8 mouse cellular contexts compared by ENCODE assay signal in the genomic region with DNA sequence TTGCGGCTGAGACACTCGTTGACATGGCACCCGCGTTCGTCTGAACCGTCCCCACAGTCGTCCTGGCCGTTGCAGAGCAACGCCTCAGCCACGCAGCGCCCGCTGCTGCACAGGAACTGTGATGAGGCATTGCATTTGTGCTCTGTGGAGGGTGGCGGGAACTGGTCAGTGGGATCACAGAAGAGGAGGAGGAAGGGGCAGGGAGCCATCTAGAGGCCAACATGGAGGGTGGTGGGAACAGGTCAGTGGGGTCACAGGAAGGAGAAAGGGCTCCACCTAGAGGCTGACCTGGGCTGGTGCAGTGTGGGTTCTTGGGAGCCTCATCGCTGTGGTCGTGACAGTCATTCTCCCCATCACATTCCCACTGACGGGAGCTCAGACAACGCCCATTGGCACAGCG. TPM values are rescaled to one million over a fixed set of nuclear protein-coding genes. Genes with fewer than 3 reads are reported as not detected.
A peak's percentile ranks its signal among the peaks of the same experiment; 100 is the strongest.
DNase-seq lines count a peak whose midpoint lies in the region; ATAC-seq and TF ChIP-seq lines count a peak whose summit lies in the region.

No protein-coding gene starts in this region.

- no peaks in the 10 kb centered on the region for H3K4me1 ChIP-seq in midbrain, embryonic 11.5 days (ENCODE audit: control insufficient read depth, insufficient read depth, low read length)
- H3K4me1 ChIP-seq in midbrain, embryonic 16.5 days (ENCODE audit: control insufficient read depth, insufficient read depth, low read length): no peaks in the 10 kb centered on the region
- no peaks in the 10 kb centered on the region for H3K4me1 ChIP-seq in intestine, postnatal 0 days (replicated peaks; ENCODE audit: control insufficient read depth, insufficient read depth, low read length)
- H3K4me1 ChIP-seq in olfactory bulb, adult 2 months (ENCODE audit: control insufficient read depth, insufficient read depth, low read length): no peaks in the 10 kb centered on the region

- peak; percentile 17; the same call in 1 of the 2 replicates for ATAC-seq in midbrain, embryonic 11.5 days (ENCODE audit: low FRiP score)
- no peak for ATAC-seq in midbrain, embryonic 16.5 days
- ATAC-seq in intestine, postnatal 0 days: peak; percentile 2; the same call in 1 of the 2 replicates
- no peak for ATAC-seq in frontal cortex, adult (ENCODE audit: low TSS enrichment)

- H3K9me3 ChIP-seq in midbrain, embryonic 11.5 days (ENCODE audit: control insufficient read depth, low read length): no peaks in the 10 kb centered on the region
- H3K9me3 ChIP-seq in midbrain, embryonic 16.5 days (replicated peaks; ENCODE audit: control insufficient read depth, low read length, poor library complexity, severe bottlenecking): no peaks in the 10 kb centered on the region
- H3K9me3 ChIP-seq in intestine, postnatal 0 days (ENCODE audit: control insufficient read depth): no peaks in the 10 kb centered on the region

- no peaks in the 10 kb centered on the region for H3K27me3 ChIP-seq in midbrain, embryonic 11.5 days (ENCODE audit: control insufficient read depth, insufficient read depth, low read length)
- no peaks in the 10 kb centered on the region for H3K27me3 ChIP-seq in midbrain, embryonic 16.5 days (ENCODE audit: control insufficient read depth, insufficient read depth, low read depth, low read length)
- no peaks in the 10 kb centered on the region for H3K27me3 ChIP-seq in intestine, postnatal 0 days (replicated peaks; ENCODE audit: control insufficient read depth, insufficient read depth, low read length)

- no peak for TF ChIP-seq POLR2A in olfactory bulb, adult 2 months (IDR thresholded peaks at IDR 0.05; ENCODE audit: insufficient read depth, low read depth, low read length)

- no peak overlapping the region for H3K27ac ChIP-seq in midbrain, embryonic 11.5 days (ENCODE audit: low read depth, low read length)
- no peak overlapping the region; the same call in 1 of the 2 replicates for H3K27ac ChIP-seq in midbrain, embryonic 16.5 days (ENCODE audit: low read length)
- no peak overlapping the region for H3K27ac ChIP-seq in intestine, postnatal 0 days (ENCODE audit: low read depth, low read length)
- H3K27ac ChIP-seq in olfactory bulb, adult 2 months (ENCODE audit: insufficient read depth, low read depth, low read length): no peak overlapping the region

- peak; percentile 84 for TF ChIP-seq CTCF in intestine, postnatal 0 days (IDR thresholded peaks at IDR 0.05; ENCODE audit: low read depth)
- TF ChIP-seq CTCF in olfactory bulb, adult 2 months (IDR thresholded peaks at IDR 0.05; ENCODE audit: insufficient read depth, low read depth, low read length): peak; percentile 67

- peaks cover 73% of the 10 kb centered on the region for H3K36me3 ChIP-seq in midbrain, embryonic 11.5 days (ENCODE audit: control insufficient read depth, insufficient read depth, low read length)
- H3K36me3 ChIP-seq in midbrain, embryonic 16.5 days (ENCODE audit: control insufficient read depth, insufficient read depth, low read length): peaks cover 88% of the 10 kb centered on the region
- H3K36me3 ChIP-seq in intestine, postnatal 0 days (ENCODE audit: control insufficient read depth, insufficient read depth): peaks cover 95% of the 10 kb centered on the region

- H3K4me2 ChIP-seq in midbrain, embryonic 11.5 days: no peak overlapping the region
- H3K4me2 ChIP-seq in midbrain, embryonic 16.5 days (ENCODE audit: low read length): no peak overlapping the region
- H3K4me2 ChIP-seq in intestine, postnatal 0 days (replicated peaks; ENCODE audit: low read depth): no peak overlapping the region

- no peak overlapping the region for H3K4me3 ChIP-seq in midbrain, embryonic 11.5 days (ENCODE audit: low read depth, low read length)
- H3K4me3 ChIP-seq in midbrain, embryonic 16.5 days (ENCODE audit: low read depth, low read length): no peak overlapping the region
- no peak overlapping the region for H3K4me3 ChIP-seq in intestine, postnatal 0 days (ENCODE audit: low read depth, low read length)
- H3K4me3 ChIP-seq in olfactory bulb, adult 2 months (ENCODE audit: insufficient read depth, low read depth, low read length): no peak overlapping the region

- DNase-seq in cerebellum, adult 18-20 months: peak; percentile 48 to 53
- no peak for DNase-seq in cerebellum, adult 11 months
- DNase-seq in midbrain, embryonic 11.5 days (ENCODE audit: low spot score, missing footprints): no peak
- DNase-seq in urinary bladder, postnatal 14 days (ENCODE audit: low spot score): no peak

- H3K9ac ChIP-seq in midbrain, embryonic 11.5 days (ENCODE audit: low read length): no peak overlapping the region
- H3K9ac ChIP-seq in midbrain, embryonic 16.5 days (ENCODE audit: low read depth, low read length): no peak overlapping the region
- H3K9ac ChIP-seq in intestine, postnatal 0 days (ENCODE audit: low read depth, low read length): no peak overlapping the region

- 66% methylated on average over 18 of the region's 18 CpGs for WGBS in midbrain, embryonic 11.5 days
- WGBS in midbrain, embryonic 16.5 days: 57% methylated on average over 18 of the region's 18 CpGs
- 80% methylated on average over 18 of the region's 18 CpGs for WGBS in intestine, postnatal 0 days
- WGBS in olfactory bulb, adult 2 months: 73% methylated on average over 18 of the region's 18 CpGs

RNA-seq across cellular contexts. Expression of gene Nxph4, which starts 21.3 kb away (rescaled TPM):
- 19.5 and 23.6 TPM in 2 replicates for polyA plus RNA-seq in midbrain, embryonic 11.5 days (2014; fragmentation: Nextera tagmentation; extraction: Ambion mirVana)
- polyA plus RNA-seq in midbrain, embryonic 16.5 days (2015; fragmentation: Nextera tagmentation; extraction: Ambion mirVana): 62.1 and 66.7 TPM in 2 replicates
- 2.9 and 4.5 TPM in 2 replicates for polyA plus RNA-seq in intestine, postnatal 0 days (2015; fragmentation: Nextera tagmentation; extraction: Ambion mirVana)
- not detected in 2 replicates for polyA plus RNA-seq in olfactory bulb, adult 2 months (2012; ENCODE audit: insufficient read depth, insufficient read length, low replicate concordance, missing spikeins)

RNA-seq across cellular contexts. Expression of gene Shmt2, which starts 33.5 kb away (rescaled TPM):
- 68.8 and 74.8 TPM in 2 replicates for polyA plus RNA-seq in midbrain, embryonic 11.5 days (2014; fragmentation: Nextera tagmentation; extraction: Ambion mirVana)
- polyA plus RNA-seq in midbrain, embryonic 16.5 days (2015; fragmentation: Nextera tagmentation; extraction: Ambion mirVana): 45.0 and 45.6 TPM in 2 replicates
- 26.2 and 26.7 TPM in 2 replicates for polyA plus RNA-seq in intestine, postnatal 0 days (2015; fragmentation: Nextera tagmentation; extraction: Ambion mirVana)
- polyA plus RNA-seq in olfactory bulb, adult 2 months (2012; ENCODE audit: insufficient read depth, insufficient read length, low replicate concordance, missing spikeins): not detected in 2 replicates

RNA-seq across cellular contexts. Expression of gene Ndufa4l2, which starts 40.9 kb away (rescaled TPM):
- 3.6 and 5.7 TPM in 2 replicates for polyA plus RNA-seq in midbrain, embryonic 11.5 days (2014; fragmentation: Nextera tagmentation; extraction: Ambion mirVana)
- 17.6 and 19.7 TPM in 2 replicates for polyA plus RNA-seq in midbrain, embryonic 16.5 days (2015; fragmentation: Nextera tagmentation; extraction: Ambion mirVana)
- polyA plus RNA-seq in intestine, postnatal 0 days (2015; fragmentation: Nextera tagmentation; extraction: Ambion mirVana): 19.9 and 21.9 TPM in 2 replicates
- not detected in 2 replicates for polyA plus RNA-seq in olfactory bulb, adult 2 months (2012; ENCODE audit: insufficient read depth, insufficient read length, low replicate concordance, missing spikeins)

RNA-seq across cellular contexts. Expression of gene Stac3, which starts 54.2 kb away (rescaled TPM):
- polyA plus RNA-seq in midbrain, embryonic 11.5 days (2014; fragmentation: Nextera tagmentation; extraction: Ambion mirVana): 0.10 and 0.14 TPM in 2 replicates
- 1.3 and 2.1 TPM in 2 replicates for polyA plus RNA-seq in midbrain, embryonic 16.5 days (2015; fragmentation: Nextera tagmentation; extraction: Ambion mirVana)
- polyA plus RNA-seq in intestine, postnatal 0 days (2015; fragmentation: Nextera tagmentation; extraction: Ambion mirVana): 0.17 TPM in 1 of 2 replicates, not detected in the other
- polyA plus RNA-seq in olfactory bulb, adult 2 months (2012; ENCODE audit: insufficient read depth, insufficient read length, low replicate concordance, missing spikeins): not detected in 2 replicates

Comparison
In these comparisons a context has a peak if more than half of its experiments do, and no peak if none do; other contexts are left out.
1. DNase-seq: peak in cerebellum, adult 18-20 months (2 of 2); none in cerebellum, adult 11 months (single experiment), midbrain, embryonic 11.5 days (single experiment) and urinary bladder, postnatal 14 days (single experiment).
2. ATAC-seq: peak in midbrain, embryonic 11.5 days (single experiment) and intestine, postnatal 0 days (single experiment); none in midbrain, embryonic 16.5 days (single experiment) and frontal cortex, adult (single experiment).